Mouse (Mus musculus): ENCODE measurements around the gene Srbd1.

The Srbd1 gene

GRCm38 (mm10) chr17:85985131-85985530 is 159.8 kb downstream of the Srbd1 start:
- DNase-seq (ENCODE audit: low spot score in 2 of 2) = no peak

- DNase-seq (ENCODE audit: low spot score in 2 of 2) = no peak
Measured at GRCm38 (mm10) chr17:85982271-85982670, 162.7 kb downstream of the Srbd1 start.

GRCm38 (mm10) chr17:85981869-85982268 is 163.1 kb downstream of the Srbd1 start:
- DNase-seq (ENCODE audit: low spot score in 2 of 2) = no peak

GRCm38 (mm10) chr17:85978876-85979275 is 166.1 kb downstream of the Srbd1 start:
- DNase-seq (ENCODE audit: low spot score in 2 of 2) = no peak

GRCm38 (mm10) chr17:85975077-85975476 is 169.9 kb downstream of the Srbd1 start:
- DNase-seq (ENCODE audit: low spot score in 2 of 2) = no peak

GRCm38 (mm10) chr17:85974591-85974990 is 170.4 kb downstream of the Srbd1 start:
- DNase-seq (ENCODE audit: low spot score in 2 of 2) = no peak

- no peak for DNase-seq (ENCODE audit: low spot score in 2 of 2)
Measured at GRCm38 (mm10) chr17:85971120-85971519, 173.9 kb downstream of the Srbd1 start.

- DNase-seq (ENCODE audit: low spot score in 2 of 2) = no peak
Measured at GRCm38 (mm10) chr17:85961653-85962052, 183.3 kb downstream of the Srbd1 start.

GRCm38 (mm10) chr17:85951771-85952170 is 193.2 kb downstream of the Srbd1 start:
- DNase-seq (ENCODE audit: low spot score in 2 of 2) = no peak

GRCm38 (mm10) chr17:85949919-85950505 is 195.0 kb downstream of the Srbd1 start:
- DNase-seq (ENCODE audit: low spot score in 2 of 2) = no peak

- no peak for DNase-seq (ENCODE audit: low spot score in 2 of 2)
Measured at GRCm38 (mm10) chr17:85948911-85949909, 195.8 kb downstream of the Srbd1 start.

- no peak for DNase-seq (ENCODE audit: low spot score in 2 of 2)
Measured at GRCm38 (mm10) chr17:85944726-85945125, 200.2 kb downstream of the Srbd1 start.

- no peak for DNase-seq (ENCODE audit: low spot score in 2 of 2)
Measured at GRCm38 (mm10) chr17:85943994-85944640, 200.9 kb downstream of the Srbd1 start.

GRCm38 (mm10) chr17:85943551-85943981 is 201.4 kb downstream of the Srbd1 start:
- no peak for DNase-seq (ENCODE audit: low spot score in 2 of 2)

- DNase-seq (ENCODE audit: low spot score in 2 of 2) = no peak
Measured at GRCm38 (mm10) chr17:85943071-85943470, 201.9 kb downstream of the Srbd1 start.

- no peak for DNase-seq (ENCODE audit: low spot score in 2 of 2)
Measured at GRCm38 (mm10) chr17:85942123-85942522, 202.9 kb downstream of the Srbd1 start.

- DNase-seq (ENCODE audit: low spot score in 2 of 2) = no peak
Measured at GRCm38 (mm10) chr17:85941141-85941738, 203.7 kb downstream of the Srbd1 start.

GRCm38 (mm10) chr17:85937131-85937530 is 207.8 kb downstream of the Srbd1 start:
- DNase-seq (ENCODE audit: low spot score in 2 of 2) = no peak

GRCm38 (mm10) chr17:85935268-85935667 is 209.7 kb downstream of the Srbd1 start:
- DNase-seq (ENCODE audit: low spot score in 2 of 2) = no peak
